Mouse (Mus musculus) myocyte (in vitro differentiated cells): ENCODE measurements around the gene Dnase1l3.

ENCODE experiments used
- CEBPB ChIP-seq: IDR thresholded peaks from 2 replicates; pipeline ENCODE4 v1.6.1; 2011; ENCODE audit warnings: mild to moderate bottlenecking, moderate library complexity; ENCODE audit not compliant: poor library complexity, insufficient read depth, severe bottlenecking
- E2F4 ChIP-seq: IDR thresholded peaks from one replicate; pipeline ENCODE4 v1.6.1; 2011; ENCODE audit warnings: mild to moderate bottlenecking, control low read depth, moderate library complexity; ENCODE audit not compliant: insufficient read depth
- MAX ChIP-seq: IDR thresholded peaks from one replicate; pipeline ENCODE4 v1.6.1; 2011; ENCODE audit warnings: low read depth, mild to moderate bottlenecking, control low read depth
- MYOD1 ChIP-seq, 3 experiments: IDR thresholded peaks; one replicate each; pipeline ENCODE4 v1.6.1; 2011; ENCODE audit warnings: control low read depth in 2 of 3, low read depth in 2 of 3, mild to moderate bottlenecking in 2 of 3, moderate library complexity in 1 of 3; ENCODE audit not compliant: insufficient read length in 2 of 3, control insufficient read depth in 1 of 3
- MYOG ChIP-seq, 3 experiments: IDR thresholded peaks; one replicate each; pipeline ENCODE4 v1.6.1; 2011; ENCODE audit warnings: control low read depth in 2 of 3, low read depth in 2 of 3, mild to moderate bottlenecking in 2 of 3; ENCODE audit not compliant: insufficient read length in 2 of 3, control insufficient read depth in 1 of 3, insufficient read depth in 1 of 3
- POLR2A ChIP-seq: IDR thresholded peaks from one replicate; pipeline ENCODE4 v1.6.1; 2011; ENCODE audit warnings: low read depth, mild to moderate bottlenecking, control low read depth, moderate library complexity; ENCODE audit not compliant: insufficient read length
- POLR2AphosphoS2 ChIP-seq: IDR thresholded peaks from one replicate; pipeline ENCODE4 v1.6.1; 2011; ENCODE audit warnings: low read depth, control low read depth; ENCODE audit not compliant: insufficient read length
- SRF ChIP-seq: IDR thresholded peaks from one replicate; pipeline ENCODE4 v1.6.1; 2011; ENCODE audit warnings: low read depth; ENCODE audit not compliant: control insufficient read depth, insufficient read length
- TCF3 ChIP-seq: IDR thresholded peaks from one replicate; pipeline ENCODE4 v1.6.1; 2011; ENCODE audit warnings: low read depth, control low read depth; ENCODE audit not compliant: insufficient read length
- USF1 ChIP-seq: IDR thresholded peaks from one replicate; pipeline ENCODE4 v1.6.1; 2011; ENCODE audit warnings: low read depth, mild to moderate bottlenecking, control low read depth, moderate library complexity

DNA sequence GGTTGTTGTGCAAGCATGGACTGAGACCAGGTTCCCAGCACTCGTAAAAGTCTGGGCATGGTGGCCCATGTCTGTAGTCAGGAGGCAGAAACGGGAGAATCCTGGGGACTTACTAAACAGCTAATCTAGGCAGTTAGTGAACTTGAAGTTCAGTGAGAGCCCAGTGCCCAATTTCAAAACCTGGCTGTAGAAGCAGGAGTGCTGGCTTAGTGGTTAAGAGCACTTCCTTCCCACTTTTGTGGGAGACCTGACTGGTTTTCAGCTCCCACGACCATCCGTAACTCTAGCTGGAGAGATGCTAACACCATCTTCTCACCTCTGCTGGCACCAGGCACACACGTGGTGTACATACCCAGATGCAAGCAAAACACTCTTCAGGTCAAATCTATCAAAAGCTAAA lies 72.9 kb downstream of the Dnase1l3 start:
- no peak for TF ChIP-seq TCF3
- no peak for TF ChIP-seq POLR2A
- no peak for TF ChIP-seq POLR2AphosphoS2
- TF ChIP-seq MAX = no peak
- no peak for TF ChIP-seq CEBPB
- TF ChIP-seq USF1 = no peak
- TF ChIP-seq SRF = no peak
- no peak for TF ChIP-seq MYOG (IDR thresholded peaks at IDR 0.05; ENCODE audit: control insufficient read depth in 1 of 3, insufficient read depth in 1 of 3, insufficient read length in 2 of 3, low read depth in 2 of 3)
- TF ChIP-seq E2F4 = no peak
- TF ChIP-seq MYOD1 (IDR thresholded peaks at IDR 0.05; ENCODE audit: control insufficient read depth in 1 of 3, insufficient read length in 2 of 3, low read depth in 2 of 3) = no peak
